Mouse (Mus musculus): ENCODE data around the gene Slit3. TPM values are rescaled to one million over a fixed set of nuclear protein-coding genes. Genes with fewer than 3 reads are reported as not detected.

Gene Slit3
- total and polyA plus RNA-seq, 3 experiments = not detected

GRCm38 (mm10) chr11:35375072-35375471, 254.0 kb downstream of the Slit3 start:
- H3K9me3 ChIP-seq (replicated peaks; ENCODE audit: insufficient read depth, low read length) = no peaks in the 10 kb centered on the region
- no peaks in the 10 kb centered on the region for H3K4me1 ChIP-seq (ENCODE audit: control insufficient read depth in 1 of 2, insufficient read depth in 2 of 2, low read length in 2 of 2)
- no peaks in the 10 kb centered on the region for H3K79me2 ChIP-seq (ENCODE audit: control insufficient read depth, insufficient read depth, low read length, poor library complexity)
- no peaks in the 10 kb centered on the region for H3K27me3 ChIP-seq (ENCODE audit: control insufficient read depth in 1 of 2, insufficient read depth in 2 of 2, low read length in 2 of 2)
- H3K4me3 ChIP-seq (ENCODE audit: control insufficient read depth in 1 of 2, insufficient read depth in 1 of 2, low read depth in 2 of 2, low read length in 2 of 2) = no peak overlapping the region
- no peak overlapping the region for H3K9ac ChIP-seq (ENCODE audit: control insufficient read depth, low read depth, low read length, poor library complexity, severe bottlenecking)
- no peak for TF ChIP-seq GATA1 (IDR thresholded peaks at IDR 0.05; ENCODE audit: low read depth, low read length)
- no peak for TF ChIP-seq ELF1 (IDR thresholded peaks at IDR 0.05; ENCODE audit: low read depth, low read length)
- TF ChIP-seq SMC3 (IDR thresholded peaks at IDR 0.05; ENCODE audit: low read depth, low read length) = no peak
- TF ChIP-seq HCFC1 (IDR thresholded peaks at IDR 0.05; ENCODE audit: low read depth, low read length) = no peak
- TF ChIP-seq TAL1 (IDR thresholded peaks at IDR 0.05; ENCODE audit: low read length) = no peak
- TF ChIP-seq POLR2A (IDR thresholded peaks at IDR 0.05; ENCODE audit: control insufficient read depth in 1 of 2, insufficient read depth in 1 of 2, low read depth in 1 of 2, low read length in 2 of 2, poor library complexity in 1 of 2) = no peak
- DNase-seq (ENCODE audit: low read depth, low spot score) = no peak
- no peaks in the 10 kb centered on the region for H3K36me3 ChIP-seq (ENCODE audit: control insufficient read depth in 1 of 2, insufficient read depth in 2 of 2, low read length in 2 of 2)
- H3K27ac ChIP-seq (ENCODE audit: control insufficient read depth, low read depth, low read length) = no peak overlapping the region

GRCm38 (mm10) chr11:35378802-35379201, 257.8 kb downstream of the Slit3 start:
- no peak for DNase-seq (ENCODE audit: low read depth, low spot score)
- no peak overlapping the region for H3K4me3 ChIP-seq (ENCODE audit: control insufficient read depth in 1 of 2, insufficient read depth in 1 of 2, low read depth in 2 of 2, low read length in 2 of 2)
- H3K9me3 ChIP-seq (replicated peaks; ENCODE audit: insufficient read depth, low read length) = no peaks in the 10 kb centered on the region
- no peak overlapping the region for H3K9ac ChIP-seq (ENCODE audit: control insufficient read depth, low read depth, low read length, poor library complexity, severe bottlenecking)
- no peak overlapping the region for H3K27ac ChIP-seq (ENCODE audit: control insufficient read depth, low read depth, low read length)
- TF ChIP-seq TAL1 (IDR thresholded peaks at IDR 0.05; ENCODE audit: low read length) = no peak
- no peak for TF ChIP-seq ZKSCAN1 (IDR thresholded peaks at IDR 0.05; ENCODE audit: low read depth, low read length)
- TF ChIP-seq MAZ (IDR thresholded peaks at IDR 0.05; ENCODE audit: low read depth, low read length) = no peak
- TF ChIP-seq GABPA (IDR thresholded peaks at IDR 0.05; ENCODE audit: low read depth, low read length) = no peak
- TF ChIP-seq MAFK (IDR thresholded peaks at IDR 0.05; ENCODE audit: borderline replicate concordance, low read depth, low read length) = no peak
- no peak for TF ChIP-seq CTCF (IDR thresholded peaks at IDR 0.05 in 2 of 3, conservative IDR thresholded peaks at IDR 0.05 in 1 of 3; ENCODE audit: control insufficient read depth in 1 of 3, insufficient read depth in 1 of 3, low read depth in 2 of 3, low read length in 3 of 3, poor library complexity in 1 of 3, severe bottlenecking in 1 of 3)
- TF ChIP-seq GATA1 (IDR thresholded peaks at IDR 0.05; ENCODE audit: low read depth, low read length) = no peak
- TF ChIP-seq JUND (IDR thresholded peaks at IDR 0.05; ENCODE audit: low read depth, low read length) = no peak
- no peak for TF ChIP-seq E2F4 (IDR thresholded peaks at IDR 0.05; ENCODE audit: borderline replicate concordance, low read depth, low read length)
- no peak for TF ChIP-seq ELF1 (IDR thresholded peaks at IDR 0.05; ENCODE audit: low read depth, low read length)
- no peak for TF ChIP-seq EP300 (IDR thresholded peaks at IDR 0.05; ENCODE audit: low read depth in 1 of 2, low read length in 2 of 2)
- TF ChIP-seq SMC3 (IDR thresholded peaks at IDR 0.05; ENCODE audit: low read depth, low read length) = no peak
- no peak for TF ChIP-seq UBTF (IDR thresholded peaks at IDR 0.05; ENCODE audit: borderline replicate concordance, insufficient read depth, low read depth, low read length)
- no peak for TF ChIP-seq CHD1 (IDR thresholded peaks at IDR 0.05; ENCODE audit: low read depth, low read length)
- TF ChIP-seq USF2 (IDR thresholded peaks at IDR 0.05; ENCODE audit: borderline replicate concordance in 1 of 2, insufficient read depth in 1 of 2, low read depth in 1 of 2, low read length in 2 of 2) = no peak
- no peak for TF ChIP-seq MXI1 (IDR thresholded peaks at IDR 0.05; ENCODE audit: low read depth, low read length)
- TF ChIP-seq BHLHE40 (IDR thresholded peaks at IDR 0.05; ENCODE audit: borderline replicate concordance, low read depth, low read length) = no peak
- H3K4me1 ChIP-seq (ENCODE audit: control insufficient read depth in 1 of 2, insufficient read depth in 2 of 2, low read length in 2 of 2) = no peaks in the 10 kb centered on the region
- no peaks in the 10 kb centered on the region for H3K36me3 ChIP-seq (ENCODE audit: control insufficient read depth in 1 of 2, insufficient read depth in 2 of 2, low read length in 2 of 2)
- no peaks in the 10 kb centered on the region for H3K79me2 ChIP-seq (ENCODE audit: control insufficient read depth, insufficient read depth, low read length, poor library complexity)
- H3K27me3 ChIP-seq (ENCODE audit: control insufficient read depth in 1 of 2, insufficient read depth in 2 of 2, low read length in 2 of 2) = no peaks in the 10 kb centered on the region

Measured in MEL (cell line).